Comparison of ENCODE assay signal across 38 mouse cellular contexts in the genomic region with DNA sequence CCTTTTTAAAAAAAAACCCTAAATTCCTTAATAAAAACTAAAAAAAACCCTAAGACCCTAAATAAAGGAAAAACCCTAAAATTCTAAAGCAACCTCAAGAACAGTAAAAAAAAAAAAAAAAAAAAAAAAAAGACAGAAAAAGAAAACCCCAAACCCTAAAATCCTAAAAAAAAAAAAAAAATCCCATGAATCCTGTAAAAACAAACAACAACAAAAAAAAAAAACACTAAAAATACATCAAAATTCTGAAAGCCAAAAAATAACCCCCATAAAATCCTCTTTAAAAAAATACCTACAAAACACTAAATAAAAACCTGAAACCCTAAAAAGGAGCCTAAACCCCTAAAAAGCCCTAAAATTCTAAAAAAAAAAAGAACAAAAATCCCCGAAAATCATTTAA. TPM values are rescaled to one million over a fixed set of nuclear protein-coding genes. Genes with fewer than 3 reads are reported as not detected.
"Had no signal": no experiment of that assay in that cellular context is flagged by ENCODE, and none has a peak within 500 bp of the region (broad histone marks: within the 10 kb centered on the region; RNA-seq: fewer than 3 reads in every experiment).

No protein-coding gene starts in this region.

- H3K9me3 ChIP-seq: embryonic facial prominence, embryonic 10.5 days; embryonic facial prominence, embryonic 12.5 days; embryonic facial prominence, embryonic 13.5 days; embryonic facial prominence, embryonic 15.5 days; forebrain, embryonic 10.5 days; forebrain, embryonic 12.5 days; forebrain, embryonic 13.5 days; forebrain, embryonic 15.5 days had no signal

- H3K27ac ChIP-seq: embryonic facial prominence, embryonic 10.5 days; embryonic facial prominence, embryonic 12.5 days; embryonic facial prominence, embryonic 13.5 days; embryonic facial prominence, embryonic 15.5 days; forebrain, embryonic 10.5 days; forebrain, embryonic 12.5 days; forebrain, embryonic 13.5 days; forebrain, embryonic 15.5 days; gastrocnemius, adult 2 months; heart, adult 2 months had no signal

- H3K27me3 ChIP-seq: embryonic facial prominence, embryonic 12.5 days; embryonic facial prominence, embryonic 13.5 days; embryonic facial prominence, embryonic 15.5 days; forebrain, embryonic 12.5 days; forebrain, embryonic 13.5 days; forebrain, embryonic 15.5 days had no signal

- H3K4me1 ChIP-seq: embryonic facial prominence, embryonic 10.5 days; embryonic facial prominence, embryonic 12.5 days; embryonic facial prominence, embryonic 13.5 days; embryonic facial prominence, embryonic 15.5 days; forebrain, embryonic 10.5 days; forebrain, embryonic 12.5 days; forebrain, embryonic 13.5 days; forebrain, embryonic 15.5 days had no signal

- ATAC-seq: forebrain, embryonic 13.5 days; forebrain, embryonic 14.5 days; forebrain, embryonic 15.5 days; forebrain, embryonic 16.5 days; forebrain, postnatal 0 days had no signal

- DNase-seq: cerebellum, adult 9-10 months; cerebellum, adult 9-11 months; cerebellum, postnatal 10 days; cerebellum, postnatal 14 days; cerebellum, postnatal 36 days; embryo, embryonic 11 days; forebrain, postnatal 0 days; gastrocnemius, adult 2 months; gastrocnemius, postnatal 10 days; gastrocnemius, postnatal 14 days; gastrocnemius, postnatal 25 days; gastrocnemius, postnatal 36 days; heart, adult 11 months; heart, adult 18-20 months; heart, adult 2 months had no signal

- H3K36me3 ChIP-seq: embryonic facial prominence, embryonic 10.5 days; embryonic facial prominence, embryonic 12.5 days; embryonic facial prominence, embryonic 13.5 days; embryonic facial prominence, embryonic 15.5 days; forebrain, embryonic 10.5 days; forebrain, embryonic 12.5 days; forebrain, embryonic 15.5 days had no signal

- H3K9ac ChIP-seq: embryonic facial prominence, embryonic 12.5 days; embryonic facial prominence, embryonic 13.5 days; embryonic facial prominence, embryonic 15.5 days; forebrain, embryonic 12.5 days; forebrain, embryonic 13.5 days; forebrain, embryonic 15.5 days; forebrain, postnatal 0 days had no signal

- H3K4me2 ChIP-seq: embryonic facial prominence, embryonic 12.5 days; embryonic facial prominence, embryonic 13.5 days; embryonic facial prominence, embryonic 15.5 days; forebrain, embryonic 12.5 days; forebrain, embryonic 13.5 days; forebrain, embryonic 15.5 days had no signal

- H3K4me3 ChIP-seq: embryonic facial prominence, embryonic 10.5 days; embryonic facial prominence, embryonic 12.5 days; embryonic facial prominence, embryonic 13.5 days; embryonic facial prominence, embryonic 15.5 days; erythroblast, embryonic 14.5 days; forebrain, embryonic 10.5 days; forebrain, embryonic 12.5 days; forebrain, embryonic 13.5 days; forebrain, embryonic 15.5 days; gastrocnemius, adult 2 months; heart, adult 2 months had no signal

RNA-seq across cellular contexts. Expression of a gene that starts 45.3 kb away (rescaled TPM):
- total RNA-seq: common myeloid progenitor, adult 5-6 weeks; forebrain, postnatal 0 days; gastrocnemius, adult 18-20 months; gastrocnemius, adult 2 months; gastrocnemius, adult 8-10 months; gastrocnemius, postnatal 10 days; gastrocnemius, postnatal 14 days; gastrocnemius, postnatal 25 days; gastrocnemius, postnatal 36 days; gastrocnemius, postnatal 4 days; granulocyte monocyte progenitor cell, adult 5-6 weeks; heart, adult 18-20 months; heart, adult 2 months; heart, adult 8-10 months had no signal
- polyA plus RNA-seq: cortical plate, adult 2 months; embryonic facial prominence, embryonic 10.5 days; embryonic facial prominence, embryonic 11.5 days; embryonic facial prominence, embryonic 12.5 days; embryonic facial prominence, embryonic 13.5 days; embryonic facial prominence, embryonic 14.5 days; embryonic facial prominence, embryonic 15.5 days; erythroblast, embryonic 14.5 days; forebrain, embryonic 10.5 days; forebrain, embryonic 11.5 days; forebrain, embryonic 12.5 days; forebrain, embryonic 13.5 days; forebrain, embryonic 14.5 days; forebrain, embryonic 15.5 days; forebrain, embryonic 16.5 days; forebrain, postnatal 0 days; frontal cortex, adult 2 months; gonadal fat pad, adult 2 months; heart, adult 2 months had no signal

RNA-seq across cellular contexts. Expression of a gene that starts 55.6 kb away (rescaled TPM):
- total RNA-seq: common myeloid progenitor, adult 5-6 weeks; forebrain, postnatal 0 days; gastrocnemius, adult 18-20 months; gastrocnemius, adult 2 months; gastrocnemius, adult 8-10 months; gastrocnemius, postnatal 10 days; gastrocnemius, postnatal 14 days; gastrocnemius, postnatal 25 days; gastrocnemius, postnatal 36 days; gastrocnemius, postnatal 4 days; granulocyte monocyte progenitor cell, adult 5-6 weeks; heart, adult 18-20 months; heart, adult 2 months; heart, adult 8-10 months had no signal
- polyA plus RNA-seq: cortical plate, adult 2 months; embryonic facial prominence, embryonic 10.5 days; embryonic facial prominence, embryonic 11.5 days; embryonic facial prominence, embryonic 12.5 days; embryonic facial prominence, embryonic 13.5 days; embryonic facial prominence, embryonic 14.5 days; embryonic facial prominence, embryonic 15.5 days; erythroblast, embryonic 14.5 days; forebrain, embryonic 10.5 days; forebrain, embryonic 11.5 days; forebrain, embryonic 12.5 days; forebrain, embryonic 13.5 days; forebrain, embryonic 14.5 days; forebrain, embryonic 15.5 days; forebrain, embryonic 16.5 days; forebrain, postnatal 0 days; frontal cortex, adult 2 months; gonadal fat pad, adult 2 months; heart, adult 2 months had no signal
